ENCODE assay signal across 8 mouse cellular contexts in genomic region chr3:36551851-36552384, GRCm38 (mm10). TPM values are rescaled to one million over a fixed set of nuclear protein-coding genes. Genes with fewer than 3 reads are reported as not detected.
A peak's percentile ranks its signal among the peaks of the same experiment; 100 is the strongest.
DNase-seq lines count a peak whose midpoint lies in the region; ATAC-seq and TF ChIP-seq lines count a peak whose summit lies in the region.

No protein-coding gene starts in this region.

- H3K27ac ChIP-seq in forebrain, embryonic 14.5 days (ENCODE audit: low read depth, low read length) = peak overlapping the region; percentile 70
- H3K27ac ChIP-seq in limb, embryonic 14.5 days (replicated peaks; ENCODE audit: low read depth, low read length) = no peak overlapping the region
- H3K27ac ChIP-seq in neural tube, embryonic 13.5 days (replicated peaks) = peak overlapping the region; percentile 80

- TF ChIP-seq POLR2A in limb, embryonic 14.5 days (IDR thresholded peaks at IDR 0.05; ENCODE audit: borderline replicate concordance, extremely low read depth, insufficient read depth, insufficient read length) = no peak

- WGBS in forebrain, embryonic 14.5 days = 12% methylated on average over 12 of the region's 12 CpGs
- WGBS in limb, embryonic 14.5 days = 19% methylated on average over 12 of the region's 12 CpGs
- WGBS in neural tube, embryonic 13.5 days = 16% methylated on average over 12 of the region's 12 CpGs

- peak overlapping the region; percentile 87 for H3K4me3 ChIP-seq in forebrain, embryonic 14.5 days (ENCODE audit: low read depth, low read length)
- H3K4me3 ChIP-seq in limb, embryonic 14.5 days (replicated peaks; ENCODE audit: low read length) = peak overlapping the region; percentile 67
- H3K4me3 ChIP-seq in neural tube, embryonic 13.5 days = peak overlapping the region; percentile 64

- peaks cover 29% of the 10 kb centered on the region for H3K36me3 ChIP-seq in forebrain, embryonic 14.5 days (ENCODE audit: control insufficient read depth, insufficient read depth, low read length)
- peaks cover 27% of the 10 kb centered on the region for H3K36me3 ChIP-seq in limb, embryonic 14.5 days (ENCODE audit: control insufficient read depth, insufficient read depth, low read length)
- H3K36me3 ChIP-seq in neural tube, embryonic 13.5 days = peaks cover 30% of the 10 kb centered on the region

- H3K4me1 ChIP-seq in forebrain, embryonic 14.5 days (ENCODE audit: control insufficient read depth, insufficient read depth, low read length) = peaks cover 12% of the 10 kb centered on the region
- peaks cover 6% of the 10 kb centered on the region; the same call in 1 of the 2 replicates for H3K4me1 ChIP-seq in limb, embryonic 14.5 days (ENCODE audit: control insufficient read depth, insufficient read depth, low read length)
- peaks cover 23% of the 10 kb centered on the region for H3K4me1 ChIP-seq in neural tube, embryonic 13.5 days (replicated peaks)

- peak; percentile 72 for ATAC-seq in forebrain, embryonic 14.5 days
- peak; percentile 35 for ATAC-seq in limb, embryonic 14.5 days (ENCODE audit: low FRiP score, low read depth)
- ATAC-seq in neural tube, embryonic 13.5 days (ENCODE audit: low read depth) = peak; percentile 65

- peak overlapping the region; percentile 70 for H3K4me2 ChIP-seq in forebrain, embryonic 14.5 days (ENCODE audit: low read length)
- peak overlapping the region; percentile 77 for H3K4me2 ChIP-seq in limb, embryonic 14.5 days (replicated peaks; ENCODE audit: low read depth, low read length, severe bottlenecking)
- H3K4me2 ChIP-seq in neural tube, embryonic 13.5 days = peak overlapping the region; percentile 85

- H3K9me3 ChIP-seq in forebrain, embryonic 14.5 days (replicated peaks; ENCODE audit: control insufficient read depth, low read length) = no peaks in the 10 kb centered on the region
- H3K9me3 ChIP-seq in limb, embryonic 14.5 days (ENCODE audit: control insufficient read depth, low read length) = no peaks in the 10 kb centered on the region
- no peaks in the 10 kb centered on the region for H3K9me3 ChIP-seq in neural tube, embryonic 13.5 days

- peak overlapping the region; percentile 76 for H3K9ac ChIP-seq in forebrain, embryonic 14.5 days (ENCODE audit: low read length)
- peak overlapping the region; percentile 57 for H3K9ac ChIP-seq in limb, embryonic 14.5 days (ENCODE audit: low read depth, low read length, severe bottlenecking)
- H3K9ac ChIP-seq in neural tube, embryonic 13.5 days = peak overlapping the region; percentile 80

- no peaks in the 10 kb centered on the region for H3K27me3 ChIP-seq in forebrain, embryonic 14.5 days (replicated peaks; ENCODE audit: control insufficient read depth, insufficient read depth, low read length)
- H3K27me3 ChIP-seq in limb, embryonic 14.5 days (ENCODE audit: control insufficient read depth, insufficient read depth, low read length) = no peaks in the 10 kb centered on the region
- H3K27me3 ChIP-seq in neural tube, embryonic 13.5 days = no peaks in the 10 kb centered on the region

- peak; percentile 38 to 60 for DNase-seq in frontal cortex, postnatal 36 days (ENCODE audit: low spot score in 2 of 2)
- DNase-seq in frontal cortex, adult 2 months (ENCODE audit: extremely low spot score in 1 of 2, low spot score in 1 of 2) = no peak
- DNase-seq in spleen, adult 12 weeks (ENCODE audit: low spot score) = peak; percentile 4
- no peak for DNase-seq in spleen, postnatal 4 days (ENCODE audit: low spot score in 2 of 2)
- peak; percentile 44 for DNase-seq in forebrain, embryonic 14.5 days (ENCODE audit: low spot score)
- no peak for DNase-seq in limb, embryonic 14.5 days (ENCODE audit: low spot score)
- DNase-seq in urinary bladder, postnatal 25 days (ENCODE audit: low spot score) = no peak

RNA-seq across cellular contexts. Expression of gene Exosc9, which starts 0.5 kb away (rescaled TPM):
- 34.5 and 39.7 TPM in 2 replicates for polyA plus RNA-seq in frontal cortex, adult 2 months (2012; rRNA removed)
- 92.1 and 93.0 TPM in 2 replicates for polyA plus RNA-seq in forebrain, embryonic 14.5 days (2014; fragmentation: Nextera tagmentation; extraction: Ambion mirVana)
- 29.0 and 34.8 TPM in 2 replicates for polyA plus RNA-seq in limb, embryonic 14.5 days (2012; rRNA removed)
- polyA plus RNA-seq in limb, embryonic 14.5 days (2014; fragmentation: Nextera tagmentation; extraction: Ambion mirVana) = 54.5 and 55.0 TPM in 2 replicates
- polyA plus RNA-seq in neural tube, embryonic 13.5 days (2015; fragmentation: Nextera tagmentation; extraction: Ambion mirVana) = 94.8 and 95.5 TPM in 2 replicates

RNA-seq across cellular contexts. Expression of gene Ccna2, which starts 20.0 kb away (rescaled TPM):
- polyA plus RNA-seq in frontal cortex, adult 2 months (2012; rRNA removed) = 4.1 and 4.7 TPM in 2 replicates
- polyA plus RNA-seq in forebrain, embryonic 14.5 days (2014; fragmentation: Nextera tagmentation; extraction: Ambion mirVana) = 116 and 143 TPM in 2 replicates
- 106 and 112 TPM in 2 replicates for polyA plus RNA-seq in limb, embryonic 14.5 days (2012; rRNA removed)
- 156 and 170 TPM in 2 replicates for polyA plus RNA-seq in limb, embryonic 14.5 days (2014; fragmentation: Nextera tagmentation; extraction: Ambion mirVana)
- polyA plus RNA-seq in neural tube, embryonic 13.5 days (2015; fragmentation: Nextera tagmentation; extraction: Ambion mirVana) = 33.4 and 43.6 TPM in 2 replicates

RNA-seq across cellular contexts. Expression of gene Gm11549, which starts 30.3 kb away (rescaled TPM):
- 19.2 and 19.5 TPM in 2 replicates for polyA plus RNA-seq in frontal cortex, adult 2 months (2012; rRNA removed)
- 0.10 and 0.37 TPM in 2 replicates for polyA plus RNA-seq in forebrain, embryonic 14.5 days (2014; fragmentation: Nextera tagmentation; extraction: Ambion mirVana)
- polyA plus RNA-seq in limb, embryonic 14.5 days (2012; rRNA removed) = 0.05 and 0.10 TPM in 2 replicates
- 0.11 TPM in 1 of 2 replicates, not detected in the other for polyA plus RNA-seq in limb, embryonic 14.5 days (2014; fragmentation: Nextera tagmentation; extraction: Ambion mirVana)
- 1.9 and 2.2 TPM in 2 replicates for polyA plus RNA-seq in neural tube, embryonic 13.5 days (2015; fragmentation: Nextera tagmentation; extraction: Ambion mirVana)

Comparison
In these comparisons a context has a peak if more than half of its experiments do, and no peak if none do; other contexts are left out.
1. DNase-seq: peak in frontal cortex, postnatal 36 days (2 of 2), spleen, adult 12 weeks (single experiment) and forebrain, embryonic 14.5 days (single experiment); none in frontal cortex, adult 2 months (0 of 2), spleen, postnatal 4 days (0 of 2), limb, embryonic 14.5 days (single experiment) and urinary bladder, postnatal 25 days (single experiment).
2. Peak in every context shown above with its lines, with median percentiles within 50 percentile points of each other: ATAC-seq, H3K4me2 ChIP-seq, H3K4me3 ChIP-seq and H3K9ac ChIP-seq.